Mouse (Mus musculus): ENCODE measurements at regions not wholly inside any gene's neighbourhood (a gene's known extent, or its start where the extent isn't known, plus 50 kb on each side); places are given as distances from the start of the nearest gene placed in this dataset.

DNA sequence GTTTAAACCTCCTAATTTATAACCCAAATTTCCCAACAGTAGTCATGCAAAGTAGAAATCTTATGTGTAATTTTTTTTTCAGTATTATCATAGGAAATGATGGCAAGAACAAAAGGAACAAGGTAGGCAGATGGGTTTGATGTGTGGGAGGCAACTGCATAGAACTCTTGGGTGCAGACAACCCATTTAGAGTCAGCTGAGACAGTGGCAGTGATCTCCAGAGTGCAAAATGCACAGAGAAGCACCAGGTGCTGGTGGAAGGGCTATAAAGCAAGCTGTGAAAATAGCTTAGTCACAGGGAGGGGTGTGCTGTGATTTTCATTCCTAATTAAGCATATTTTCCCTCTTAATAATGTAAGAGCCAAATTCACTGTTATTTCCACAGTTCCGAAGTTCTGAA is 130.5 kb downstream of the Car2 start:
- DNase-seq (ENCODE audit: low read depth, low spot score), result no peak

DNA sequence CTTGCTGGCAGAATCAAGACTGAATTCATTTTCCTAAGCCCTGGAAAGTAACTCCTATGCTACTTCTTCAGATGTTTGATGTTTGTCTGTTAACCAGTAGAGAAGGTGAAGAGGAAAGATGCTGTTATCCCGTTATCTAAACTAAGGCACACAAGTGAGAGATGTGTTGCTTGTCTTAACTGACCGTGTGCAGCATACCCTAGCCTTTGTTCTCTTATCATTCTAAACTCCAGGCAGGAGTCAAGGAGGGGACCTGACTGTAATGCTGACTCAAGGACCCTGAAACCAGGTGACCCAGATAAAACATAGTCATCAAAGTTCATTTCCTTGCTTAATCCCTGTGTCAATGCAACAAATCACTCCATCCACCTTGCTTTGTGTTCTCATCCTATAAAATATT is 136.7 kb downstream of the Car2 start:
- DNase-seq (ENCODE audit: low read depth, low spot score), result no peak

DNA sequence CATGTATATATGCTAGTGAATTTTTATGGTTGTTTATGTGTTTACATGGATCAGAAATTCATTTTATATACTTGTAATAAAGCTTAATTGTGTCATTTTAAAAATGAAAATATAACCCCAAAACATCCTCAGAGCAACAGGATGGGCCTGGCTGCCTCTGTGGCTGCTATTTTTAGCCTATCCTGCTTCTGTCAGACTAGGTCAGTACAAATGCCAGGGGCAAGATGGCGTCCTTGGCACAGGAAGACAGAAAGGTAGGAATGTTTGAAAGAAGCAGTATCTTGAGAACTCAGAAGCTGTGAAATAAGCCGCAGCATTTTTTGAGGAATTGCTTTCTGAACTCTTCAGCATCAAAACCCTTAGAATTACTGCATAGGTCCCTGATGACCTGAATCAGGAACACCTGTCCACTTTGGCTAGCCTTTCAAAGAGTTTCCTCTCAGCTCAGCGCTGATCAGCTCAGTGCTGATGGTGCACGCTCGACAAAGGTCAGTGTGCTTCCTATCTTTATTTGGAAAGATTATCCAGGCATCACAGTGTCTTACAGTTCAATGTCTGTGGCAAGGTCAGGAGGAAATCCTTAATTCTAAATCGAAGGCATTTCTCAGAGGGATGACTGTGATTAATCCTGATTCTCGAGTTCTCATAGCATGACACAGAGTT is 154.9 kb downstream of the Car2 start:
- no peak for DNase-seq (ENCODE audit: low read depth, low spot score)

GRCm38 (mm10) chr3:15053968-15054367 is 167.9 kb downstream of the Car2 start:
- peak; percentile 18 for DNase-seq (ENCODE audit: low read depth, low spot score)

DNA sequence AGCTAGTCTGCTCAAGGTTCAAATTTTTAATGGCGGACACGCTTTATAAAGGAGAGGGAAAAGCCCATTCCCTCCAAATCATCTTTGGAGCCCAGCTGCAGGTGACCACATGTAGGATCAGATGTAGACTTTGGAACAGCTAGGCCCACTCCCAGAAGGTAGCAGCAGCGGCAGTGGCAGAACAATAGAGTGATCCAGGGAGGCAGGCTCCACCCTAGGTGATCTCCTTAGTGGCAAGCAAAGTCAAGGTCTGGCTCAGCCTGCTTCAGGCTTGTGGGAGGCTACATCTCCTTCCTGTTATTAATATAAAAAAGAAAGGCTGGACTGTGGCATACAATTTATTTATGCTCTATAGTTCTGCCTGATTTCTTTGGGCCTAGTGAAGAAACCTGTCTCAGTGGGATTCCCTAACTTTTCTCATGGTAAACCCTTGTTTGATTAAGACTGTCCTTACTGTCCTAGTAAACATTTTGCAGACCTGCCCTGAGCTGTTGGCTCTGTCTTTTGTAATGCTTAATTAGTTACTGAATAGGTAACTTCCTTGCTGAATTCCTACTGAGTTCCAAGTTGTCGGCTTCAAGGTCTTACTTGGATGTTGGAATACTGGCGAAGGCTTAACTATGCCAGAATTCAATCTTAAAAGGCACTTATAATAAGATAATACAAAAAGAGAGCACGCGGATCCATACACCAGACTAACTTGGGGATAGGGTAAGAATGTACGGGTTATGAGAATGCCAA is 169.6 kb downstream of the Car2 start:
- peak; percentile 83 for DNase-seq (ENCODE audit: low read depth, low spot score)

GRCm38 (mm10) chr3:15056788-15057585 is 170.9 kb downstream of the Car2 start:
- peak; percentile 92 for DNase-seq (ENCODE audit: low read depth, low spot score)

GRCm38 (mm10) chr3:15065681-15066080 is 179.6 kb downstream of the Car2 start:
- DNase-seq (ENCODE audit: low read depth, low spot score), result no peak

GRCm38 (mm10) chr3:15068256-15068655 is 182.2 kb downstream of the Car2 start:
- DNase-seq (ENCODE audit: low read depth, low spot score), result no peak

DNA sequence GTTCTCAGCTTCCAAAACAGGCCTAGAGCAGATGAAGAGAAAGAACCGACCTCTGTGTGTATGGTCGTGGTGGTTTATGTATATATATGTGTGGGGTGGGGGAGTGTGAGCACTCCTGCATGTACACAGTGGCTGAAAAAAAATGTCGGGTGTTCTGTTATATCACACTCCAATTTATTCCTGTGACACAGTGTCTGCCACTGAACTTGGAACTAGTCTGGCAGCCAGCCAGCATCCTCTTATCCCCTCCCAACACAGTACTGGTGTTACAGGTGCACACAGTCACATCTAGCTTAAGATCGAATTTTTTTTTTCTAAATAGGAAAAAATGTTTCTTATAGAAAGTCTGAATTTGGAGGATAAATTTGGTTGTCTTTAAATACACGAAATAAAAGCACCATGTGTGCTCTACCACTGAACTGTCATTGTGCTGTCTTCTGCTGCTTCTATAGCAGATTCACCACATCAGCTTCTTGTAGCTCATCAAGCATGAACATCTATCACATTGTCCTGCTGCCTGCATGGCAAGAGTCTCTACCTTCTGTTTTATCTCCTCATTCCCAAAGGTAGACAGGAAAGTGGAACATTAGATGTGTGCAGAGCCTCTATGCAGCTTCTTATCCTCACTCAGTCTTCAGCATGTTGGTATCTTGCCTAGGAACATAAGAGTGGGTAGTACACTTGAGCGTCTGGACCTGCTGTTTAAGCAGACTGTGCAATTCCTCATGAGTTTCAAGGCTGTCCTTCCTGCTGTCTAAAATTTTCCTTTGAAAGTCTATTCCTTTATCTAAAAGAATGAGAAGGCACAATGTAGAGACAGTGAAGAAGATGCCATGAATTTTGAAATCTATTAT is 185.2 kb downstream of the Car2 start:
- no peak for DNase-seq (ENCODE audit: low read depth, low spot score)

DNA sequence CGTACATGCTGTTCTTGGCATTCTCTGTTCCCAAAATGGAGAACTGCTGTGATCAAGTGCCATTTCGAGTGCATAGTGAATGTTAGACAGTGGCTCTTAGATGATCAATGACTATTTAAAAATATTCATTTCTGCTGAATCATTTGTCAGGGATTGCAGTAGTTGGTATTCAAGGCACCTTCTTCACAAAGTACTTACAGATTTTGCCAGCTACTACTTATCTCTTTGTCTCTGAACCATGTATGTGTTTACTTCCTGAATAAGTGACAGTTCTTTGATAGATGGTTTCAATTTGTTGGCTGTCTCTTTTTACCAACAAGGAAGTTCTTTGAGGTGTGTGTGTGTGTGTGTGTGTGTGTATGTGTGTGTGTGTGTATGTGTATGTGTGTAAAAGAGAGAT is 187.3 kb downstream of the Car2 start:
- no peak for DNase-seq (ENCODE audit: low read depth, low spot score)

GRCm38 (mm10) chr3:15073847-15074246 is 187.8 kb downstream of the Car2 start:
- no peak for DNase-seq (ENCODE audit: low read depth, low spot score)

GRCm38 (mm10) chr3:15074949-15075348 is 188.9 kb downstream of the Car2 start:
- no peak for DNase-seq (ENCODE audit: low read depth, low spot score)

GRCm38 (mm10) chr3:15090124-15090523 is 204.1 kb downstream of the Car2 start:
- DNase-seq (ENCODE audit: low read depth, low spot score), result no peak

GRCm38 (mm10) chr3:15098206-15098817 is 212.2 kb downstream of the Car2 start:
- no peak for DNase-seq (ENCODE audit: low read depth, low spot score)

GRCm38 (mm10) chr3:15098981-15099380 is 212.9 kb downstream of the Car2 start:
- peak; percentile 60 for DNase-seq (ENCODE audit: low read depth, low spot score)

GRCm38 (mm10) chr3:15105627-15106026 is 219.6 kb downstream of the Car2 start:
- DNase-seq (ENCODE audit: low read depth, low spot score), result no peak

GRCm38 (mm10) chr3:15106281-15106680 is 220.2 kb downstream of the Car2 start:
- no peak for DNase-seq (ENCODE audit: low read depth, low spot score)

- no peak for DNase-seq (ENCODE audit: low read depth, low spot score)
Observed at GRCm38 (mm10) chr3:15107301-15107700, 221.2 kb downstream of the Car2 start.

DNA sequence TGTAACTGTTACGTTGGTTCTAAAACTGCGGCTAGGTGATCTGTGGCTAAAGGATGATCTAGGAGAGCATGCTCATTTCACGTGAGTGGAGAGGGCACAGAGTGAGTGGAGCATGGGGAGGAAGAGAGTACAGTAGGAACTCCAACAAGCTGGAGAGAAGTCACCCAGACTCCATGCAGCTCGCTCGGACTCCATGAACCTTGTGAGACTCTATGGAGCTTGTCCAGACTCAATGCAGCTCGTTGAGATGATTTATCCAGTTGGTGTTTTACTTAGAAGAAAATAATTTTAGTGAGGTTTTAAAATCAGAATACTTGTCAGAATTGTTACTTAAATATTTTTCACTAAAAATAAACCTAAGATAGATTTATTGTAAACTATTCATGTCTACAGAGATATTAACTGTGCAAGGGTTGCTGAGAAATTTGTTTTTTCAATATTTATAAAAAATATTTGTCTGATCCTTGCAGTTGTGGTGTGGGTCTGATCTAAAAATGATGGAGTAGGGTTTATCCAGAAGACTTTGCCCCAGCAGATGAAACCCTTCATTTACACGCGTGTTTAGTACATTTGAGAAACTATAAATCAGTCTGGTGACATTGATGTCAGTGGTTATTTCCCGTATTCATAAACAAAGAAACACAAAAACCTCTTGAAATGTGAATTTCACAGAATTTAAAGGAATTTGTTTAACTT is 222.3 kb downstream of the Car2 start:
- DNase-seq (ENCODE audit: low read depth, low spot score), result no peak

GRCm38 (mm10) chr3:15110037-15110748 is 221.9 kb downstream of the Gm9733 start:
- no peak for DNase-seq (ENCODE audit: low read depth, low spot score)

Measured in ZHBTc4 (cell line).